Mouse (Mus musculus) midbrain, embryonic 15.5 days (tissue): ENCODE measurements around the gene Tamm41. TPM values are rescaled to one million over a fixed set of nuclear protein-coding genes. Genes with fewer than 3 reads are reported as not detected.

Experiments
- ATAC-seq: fragments of 200-750 bp; cut with Nextera tagmentation; replicated peaks from 2 replicates; pipeline ENCODE4 v1.8.0; 2017; ENCODE audit warnings: moderate TSS enrichment
- H3K27ac ChIP-seq: fragments of 300-500 bp; sonication (generic); 2 replicates; pipeline ENCODE4 v1.5.1; 2015; ENCODE audit warnings: mild to moderate bottlenecking, inconsistent platforms
- H3K27me3 ChIP-seq: fragments of 300-500 bp; sonication (generic); replicated peaks from 2 replicates; pipeline ENCODE4 v1.6.1; 2015; ENCODE audit warnings: inconsistent platforms
- H3K36me3 ChIP-seq: fragments of 300-500 bp; sonication (generic); replicated peaks from 2 replicates; pipeline ENCODE4 v1.6.1; 2015; ENCODE audit warnings: inconsistent platforms
- H3K4me1 ChIP-seq: fragments of 300-500 bp; sonication (generic); 2 replicates; pipeline ENCODE4 v1.6.1; 2015; ENCODE audit warnings: inconsistent platforms
- H3K4me2 ChIP-seq: fragments of 300-500 bp; sonication (generic); 2 replicates; pipeline ENCODE4 v1.6.1; 2015; ENCODE audit warnings: inconsistent platforms, mild to moderate bottlenecking, moderate library complexity
- H3K4me3 ChIP-seq: fragments of 300-500 bp; sonication (generic); 2 replicates; pipeline ENCODE4 v1.5.1; 2015; ENCODE audit warnings: mild to moderate bottlenecking, inconsistent platforms
- H3K9ac ChIP-seq: fragments of 300-500 bp; sonication (generic); 2 replicates; pipeline ENCODE4 v1.6.1; 2015; ENCODE audit warnings: mild to moderate bottlenecking, inconsistent platforms
- H3K9me3 ChIP-seq: fragments of 300-500 bp; sonication (generic); 2 replicates; pipeline ENCODE4 v1.6.1; 2016; ENCODE audit warnings: inconsistent platforms
- WGBS: fragments of 180-500 bp; shearing (Covaris S2); methylation state at CpG from one replicate; pipeline ENCODE4 v1.1.7; 2015; ENCODE audit warnings: mixed read lengths; 5-methylcytosine and 5-hydroxymethylcytosine counted together
- polyA plus RNA-seq: library from polyadenylated mRNA; unstranded; fragments of >200 nt; fragmentation: Nextera tagmentation; extraction: Ambion mirVana; gene quantifications from 2 replicates; pipeline ENCODE4 v1.2.1, GENCODE M21; 2015

Tamm41 gene
- 51.0 and 53.7 TPM in 2 replicates for polyA plus RNA-seq

- Histone ChIP-seq H3K4me3 (peak within 1 kb of the TSS; percentile 66), H3K36me3 (peaks cover 11% of the 10 kb centered on the region; the same call in 1 of the 2 replicates), H3K4me1 (peaks cover 16% of the 10 kb centered on the region), H3K4me2 (peak within 1 kb of the TSS; percentile 78), H3K9me3 (no peaks in the 10 kb centered on the region), H3K27me3 (no peaks in the 10 kb centered on the region), H3K9ac (peak within 1 kb of the TSS; percentile 62), H3K27ac (no peak within 1 kb of the TSS)
- ATAC-seq: peak; percentile 95
- 1% methylated on average over 56 of the region's 57 CpGs for WGBS
These were observed at the start of gene Tamm41 for GRCm38 (mm10) chr6:115037103-115038094. Gene Tamm41 (minus strand): TSS chr6:115037876.

DNA sequence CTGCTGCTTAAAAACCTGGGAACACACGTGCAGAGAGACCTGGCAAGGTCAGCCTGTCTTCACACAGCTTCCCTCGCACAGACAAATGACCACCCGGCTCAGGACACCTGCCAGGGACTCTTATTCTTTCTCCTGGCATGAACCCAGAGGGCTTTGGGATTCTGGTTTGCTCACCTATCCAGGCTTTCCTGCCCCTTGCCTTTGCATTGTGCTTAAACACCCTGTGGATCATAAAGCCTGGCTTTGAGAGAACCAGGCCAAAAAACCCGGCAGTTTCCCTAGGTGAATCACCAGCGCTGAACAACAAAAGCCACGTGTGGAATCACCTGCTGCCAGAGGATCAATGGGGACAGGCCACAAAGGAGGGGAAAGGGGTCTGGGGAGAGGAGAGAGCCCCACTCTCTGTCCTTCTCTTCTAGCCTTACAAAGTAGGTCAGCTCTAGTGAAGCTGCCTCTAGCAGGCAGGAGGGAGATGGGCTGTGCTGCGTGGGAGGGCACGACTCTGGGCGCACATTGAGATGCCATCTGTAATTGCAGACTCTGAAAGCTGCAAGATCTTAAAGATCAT, 47.7 kb upstream of the Tamm41 start:
- WGBS: 49% methylated on average over 9 of the region's 9 CpGs
- Histone ChIP-seq H3K27ac (no peak overlapping the region), H3K4me1 (no peaks in the 10 kb centered on the region), H3K4me3 (no peak overlapping the region), H3K4me2 (no peak overlapping the region), H3K36me3 (no peaks in the 10 kb centered on the region), H3K9me3 (no peaks in the 10 kb centered on the region), H3K27me3 (no peaks in the 10 kb centered on the region), H3K9ac (no peak overlapping the region)
- ATAC-seq: no peak

DNA sequence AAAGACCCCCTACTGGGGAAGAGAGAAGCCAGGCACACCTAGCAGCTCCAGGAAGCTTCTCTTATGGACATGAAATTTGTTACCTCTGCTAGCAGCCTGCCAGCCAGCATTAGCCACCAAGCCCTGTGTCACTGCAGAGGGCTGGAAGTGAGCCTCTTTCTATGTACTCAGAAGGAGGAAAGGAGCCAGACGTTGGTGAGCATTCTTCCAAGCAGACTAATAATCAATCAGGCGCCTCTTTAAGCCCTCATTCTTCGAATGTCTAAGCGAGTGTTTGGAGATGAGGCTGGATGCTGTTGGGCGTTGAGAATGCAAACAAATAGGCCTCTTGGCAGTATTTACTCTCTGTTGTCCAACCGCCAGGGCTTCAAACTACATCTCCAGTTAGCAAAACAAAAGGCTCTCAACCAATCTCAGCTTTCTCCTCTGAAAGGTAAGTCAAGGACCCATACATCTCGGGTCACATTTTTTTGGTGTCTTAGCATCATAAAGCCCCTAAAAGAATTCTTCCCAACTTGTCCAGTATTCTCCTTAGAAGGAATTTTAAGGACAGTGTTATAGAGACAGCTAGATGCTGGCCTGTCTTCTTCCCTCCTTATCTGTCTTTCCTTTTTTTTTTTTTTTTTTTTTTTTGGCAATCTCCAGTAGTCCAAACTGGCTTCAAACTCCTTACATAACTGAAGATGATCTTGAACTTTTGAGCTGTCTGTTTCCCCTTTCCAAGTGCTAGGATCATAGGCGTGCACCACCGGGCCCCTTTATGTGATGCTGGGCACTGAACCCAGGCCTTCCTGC, 39.3 kb upstream of the Tamm41 start:
- 55% methylated on average over 9 of the region's 9 CpGs for WGBS
- ATAC-seq: no peak
- Histone ChIP-seq H3K4me2 (no peak overlapping the region), H3K27ac (no peak overlapping the region), H3K4me3 (no peak overlapping the region), H3K27me3 (no peaks in the 10 kb centered on the region), H3K4me1 (no peaks in the 10 kb centered on the region), H3K36me3 (no peaks in the 10 kb centered on the region), H3K9me3 (no peaks in the 10 kb centered on the region), H3K9ac (no peak overlapping the region)

- Histone ChIP-seq H3K27ac (no peak overlapping the region), H3K9me3 (no peaks in the 10 kb centered on the region), H3K4me3 (no peak overlapping the region), H3K36me3 (no peaks in the 10 kb centered on the region), H3K27me3 (no peaks in the 10 kb centered on the region), H3K9ac (no peak overlapping the region), H3K4me1 (no peaks in the 10 kb centered on the region), H3K4me2 (no peak overlapping the region)
- 83% methylated on average over 2 of the region's 2 CpGs for WGBS
- no peak for ATAC-seq
These were observed 34.3 kb upstream of the Tamm41 start for GRCm38 (mm10) chr6:115072024-115072423.

DNA sequence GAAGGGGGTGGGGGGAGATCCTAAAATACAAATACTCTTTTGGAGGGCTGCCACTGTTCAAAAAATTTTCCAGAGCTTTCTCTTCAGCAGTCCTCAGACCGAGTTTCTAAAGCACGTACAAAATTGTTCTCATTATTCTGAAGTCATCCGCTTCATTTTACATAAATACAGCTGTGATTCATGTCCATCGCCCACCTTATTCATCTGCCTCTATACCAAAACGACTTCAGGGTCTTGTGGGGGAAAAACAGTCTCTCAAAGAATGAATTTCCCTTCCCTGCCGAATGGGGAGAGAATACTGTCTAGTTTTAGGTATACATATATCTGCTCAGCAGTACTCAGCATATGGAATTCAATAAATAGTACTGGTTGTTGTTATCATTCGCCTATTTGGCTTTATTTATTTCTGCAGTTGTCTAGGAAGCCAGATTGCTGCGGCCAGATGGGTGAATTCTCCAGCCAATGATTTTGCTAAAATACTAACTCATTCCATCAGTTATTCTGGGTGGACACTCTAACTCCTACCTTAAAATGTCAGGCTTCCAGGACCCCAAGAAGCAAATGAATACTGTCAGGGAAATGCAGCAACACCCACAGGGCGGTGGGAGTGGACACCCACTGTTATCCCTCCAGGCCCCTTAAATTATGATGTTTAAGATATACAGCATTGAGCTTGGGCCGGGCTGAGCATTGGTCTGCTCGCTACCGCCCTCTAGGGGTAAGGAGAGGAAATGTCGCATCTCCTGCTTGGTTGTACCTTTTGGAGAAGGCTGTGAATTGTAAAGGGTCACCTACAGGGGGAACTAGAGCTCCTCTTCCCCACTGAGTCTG, 27.9 kb upstream of the Tamm41 start:
- Histone ChIP-seq H3K9ac (no peak overlapping the region), H3K27me3 (no peaks in the 10 kb centered on the region), H3K36me3 (no peaks in the 10 kb centered on the region), H3K4me1 (no peaks in the 10 kb centered on the region), H3K4me3 (no peak overlapping the region), H3K9me3 (no peaks in the 10 kb centered on the region), H3K27ac (no peak overlapping the region), H3K4me2 (no peak overlapping the region)
- 49% methylated on average over 13 of the region's 13 CpGs for WGBS
- no peak for ATAC-seq

GRCm38 (mm10) chr6:115062605-115063350, 25.1 kb upstream of the Tamm41 start:
- Histone ChIP-seq H3K4me1 (no peaks in the 10 kb centered on the region), H3K27ac (no peak overlapping the region), H3K4me3 (no peak overlapping the region), H3K9me3 (no peaks in the 10 kb centered on the region), H3K9ac (no peak overlapping the region), H3K27me3 (no peaks in the 10 kb centered on the region), H3K36me3 (no peaks in the 10 kb centered on the region), H3K4me2 (no peak overlapping the region)
- ATAC-seq: no peak
- WGBS: 82% methylated on average over 5 of the region's 5 CpGs

- Histone ChIP-seq H3K36me3 (no peaks in the 10 kb centered on the region), H3K9ac (no peak overlapping the region), H3K9me3 (no peaks in the 10 kb centered on the region), H3K4me2 (no peak overlapping the region), H3K27me3 (no peaks in the 10 kb centered on the region), H3K27ac (no peak overlapping the region), H3K4me3 (no peak overlapping the region), H3K4me1 (0 out of 2 replicates have a peak, but pooled peaks cover 5% of the 10 kb centered on the region)
- 56% methylated on average over 5 of the region's 5 CpGs for WGBS
- no peak for ATAC-seq
These were observed 21.6 kb upstream of the Tamm41 start for GRCm38 (mm10) chr6:115059227-115059626.

DNA sequence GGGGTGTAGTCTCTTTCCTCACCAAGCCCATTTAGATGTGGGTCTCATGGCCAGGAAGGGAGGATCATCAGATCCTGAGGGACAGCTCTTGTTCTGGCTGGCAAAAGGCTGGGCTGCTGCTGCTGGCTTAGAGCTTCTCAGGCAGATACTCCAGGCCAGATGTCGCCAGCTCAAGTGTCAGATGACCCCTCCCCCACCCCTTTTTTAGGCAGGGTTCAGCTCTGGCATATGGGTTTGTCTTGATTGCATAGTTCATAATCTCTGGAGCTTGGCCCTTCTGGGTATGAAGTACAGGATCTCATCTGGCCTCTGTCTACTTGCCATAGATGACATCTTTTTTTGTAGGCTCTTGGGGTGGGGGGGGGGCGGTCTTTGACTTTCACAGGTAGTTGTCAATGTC, 19.0 kb upstream of the Tamm41 start:
- ATAC-seq: no peak
- H3K4me1 ChIP-seq: 0 out of 2 replicates have a peak, but pooled peaks cover 5% of the 10 kb centered on the region
- 38% methylated on average over 2 of the region's 2 CpGs for WGBS
- H3K4me3 ChIP-seq: no peak overlapping the region
- no peak overlapping the region for H3K4me2 ChIP-seq
- H3K9me3 ChIP-seq: no peaks in the 10 kb centered on the region
- H3K36me3 ChIP-seq: no peaks in the 10 kb centered on the region
- no peak overlapping the region for H3K9ac ChIP-seq
- no peak overlapping the region for H3K27ac ChIP-seq
- H3K27me3 ChIP-seq: no peaks in the 10 kb centered on the region

DNA sequence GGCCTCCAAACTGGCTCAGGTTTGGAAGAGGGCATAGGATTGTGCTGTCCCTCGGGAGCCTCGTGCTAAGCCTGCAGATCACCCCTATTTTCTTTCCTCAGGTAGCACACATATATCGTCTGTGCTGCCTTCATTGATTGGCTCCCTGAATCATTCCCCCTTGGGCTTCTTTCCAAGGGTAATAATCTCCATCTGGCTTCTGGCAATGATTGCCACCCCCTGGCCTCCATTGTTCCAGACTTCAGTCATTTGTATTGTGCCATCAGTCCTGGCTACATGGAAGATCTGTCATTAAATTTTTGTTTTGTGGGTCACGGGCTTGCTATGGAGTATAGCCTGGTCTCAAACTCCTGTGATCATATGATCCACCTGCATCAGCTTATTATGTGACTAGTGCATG, 17.8 kb upstream of the Tamm41 start:
- WGBS: 81% methylated on average over 4 of the region's 4 CpGs
- Histone ChIP-seq H3K9ac (no peak overlapping the region), H3K9me3 (no peaks in the 10 kb centered on the region), H3K4me1 (0 out of 2 replicates have a peak, but pooled peaks cover 5% of the 10 kb centered on the region), H3K4me2 (no peak overlapping the region), H3K4me3 (no peak overlapping the region), H3K27me3 (no peaks in the 10 kb centered on the region), H3K27ac (no peak overlapping the region), H3K36me3 (no peaks in the 10 kb centered on the region)
- ATAC-seq: no peak

- Histone ChIP-seq H3K4me2 (no peak overlapping the region), H3K4me1 (peaks cover 11% of the 10 kb centered on the region; the same call in 1 of the 2 replicates), H3K27ac (no peak overlapping the region), H3K27me3 (no peaks in the 10 kb centered on the region), H3K36me3 (no peaks in the 10 kb centered on the region), H3K9me3 (no peaks in the 10 kb centered on the region), H3K9ac (no peak overlapping the region), H3K4me3 (no peak overlapping the region)
- no peak for ATAC-seq
- 79% methylated on average over 6 of the region's 6 CpGs for WGBS
These were observed 14.0 kb upstream of the Tamm41 start for GRCm38 (mm10) chr6:115051586-115052197.

DNA sequence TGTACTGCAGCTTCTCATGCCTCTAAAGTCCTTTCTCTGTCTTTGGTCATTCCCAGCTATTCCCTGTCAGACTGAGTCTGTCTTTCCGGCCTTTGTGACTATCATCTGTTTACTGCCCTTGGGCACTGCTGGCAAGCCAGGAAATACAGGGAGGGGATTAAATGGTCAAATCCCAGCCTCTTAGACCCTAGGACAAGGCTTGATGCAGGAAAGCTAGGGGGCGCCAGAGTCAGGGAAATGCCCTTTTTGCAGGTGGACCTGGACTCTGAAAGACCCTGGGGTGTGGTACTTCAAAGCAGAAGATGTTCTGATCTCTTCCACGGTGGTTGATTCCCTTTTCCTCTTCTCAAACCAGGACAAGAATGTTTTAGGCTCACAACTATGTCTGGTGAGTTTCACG, 11.3 kb upstream of the Tamm41 start:
- Histone ChIP-seq H3K9ac (no peak overlapping the region), H3K36me3 (no peaks in the 10 kb centered on the region), H3K4me1 (peaks cover 8% of the 10 kb centered on the region; the same call in 1 of the 2 replicates), H3K27ac (no peak overlapping the region), H3K27me3 (no peaks in the 10 kb centered on the region), H3K9me3 (no peaks in the 10 kb centered on the region), H3K4me2 (no peak overlapping the region), H3K4me3 (no peak overlapping the region)
- 27% methylated on average over 4 of the region's 4 CpGs for WGBS
- no peak for ATAC-seq
